Comparison of ENCODE assay signal across 26 mouse cellular contexts in the genomic region with DNA sequence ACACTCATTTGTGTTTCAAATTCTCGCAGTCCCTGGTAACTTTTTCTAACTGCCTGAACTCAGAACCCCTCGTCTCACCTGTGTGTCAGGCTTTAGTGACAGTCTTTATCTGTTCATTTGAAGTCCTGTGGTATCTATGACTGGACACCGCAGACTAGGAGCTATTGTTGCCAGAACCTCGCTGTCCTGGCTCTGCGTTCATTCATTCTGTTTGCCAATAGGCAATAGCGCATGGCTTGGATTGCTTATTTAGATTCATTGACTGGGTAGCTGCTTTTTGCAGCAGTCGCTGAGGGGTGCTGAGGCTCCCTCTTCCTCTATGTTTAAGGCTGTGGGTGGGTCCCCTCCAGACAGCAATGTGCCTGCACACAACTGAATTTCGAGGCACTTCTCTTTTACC.
"Had no signal": no experiment of that assay in that cellular context is flagged by ENCODE, and none has a peak within 500 bp of the region (broad histone marks: within the 10 kb centered on the region; RNA-seq: fewer than 3 reads in every experiment).

No protein-coding gene starts in this region.

- H3K4me3 ChIP-seq: heart, adult 2 months; heart, embryonic 13.5 days; heart, embryonic 15.5 days; hindbrain, embryonic 13.5 days; hindbrain, embryonic 15.5 days; kidney, embryonic 15.5 days; limb, embryonic 10.5 days; limb, embryonic 12.5 days; liver, embryonic 13.5 days had no signal

- H3K27ac ChIP-seq: heart, adult 2 months; heart, embryonic 15.5 days; hindbrain, embryonic 13.5 days; hindbrain, embryonic 15.5 days; hindbrain, postnatal 0 days; kidney, postnatal 0 days; liver, embryonic 13.5 days had no signal

- H3K9ac ChIP-seq: heart, embryonic 15.5 days; hindbrain, embryonic 13.5 days; hindbrain, embryonic 15.5 days; kidney, embryonic 15.5 days; limb, embryonic 12.5 days; liver, embryonic 13.5 days had no signal

- ATAC-seq: hindbrain, postnatal 0 days; intestine, embryonic 16.5 days had no signal

- DNase-seq: gastrocnemius, postnatal 14 days; gastrocnemius, postnatal 36 days; heart, adult 11 months; heart, adult 2 months; heart, postnatal 14 days; heart, postnatal 36 days; kidney, adult 11 months; kidney, adult 2 months; kidney, adult 9 months; kidney, postnatal 14 days; kidney, postnatal 36 days; layer of hippocampus, adult 9-11 months; layer of hippocampus, postnatal 36 days; liver; liver, embryonic 13.5 days had no signal

- H3K27me3 ChIP-seq: heart, embryonic 13.5 days; heart, embryonic 15.5 days; hindbrain, embryonic 15.5 days; kidney, embryonic 15.5 days; limb, embryonic 12.5 days; liver, embryonic 13.5 days had no signal

- H3K36me3 ChIP-seq: heart, embryonic 13.5 days; heart, embryonic 15.5 days; hindbrain, embryonic 13.5 days; hindbrain, embryonic 15.5 days; kidney, embryonic 15.5 days; limb, embryonic 10.5 days; limb, embryonic 12.5 days; liver, embryonic 13.5 days had no signal

- H3K9me3 ChIP-seq: heart, embryonic 13.5 days; heart, embryonic 15.5 days; hindbrain, embryonic 13.5 days; hindbrain, embryonic 15.5 days; kidney, embryonic 15.5 days; limb, embryonic 10.5 days; liver, embryonic 13.5 days had no signal

- H3K4me1 ChIP-seq: liver, embryonic 13.5 days had no signal

- H3K4me2 ChIP-seq: kidney, embryonic 15.5 days; limb, embryonic 12.5 days; liver, embryonic 11.5 days; liver, embryonic 13.5 days had no signal
